Mouse (Mus musculus): ENCODE measurements around the gene Bcl9l. TPM values are rescaled to one million over a fixed set of nuclear protein-coding genes. Genes with fewer than 3 reads are reported as not detected.
A peak's percentile ranks its signal among the peaks of the same experiment; 100 is the strongest.

Bcl9l gene
- polyA plus RNA-seq, 2 experiments: 20.5 to 41.2 TPM

GRCm38 (mm10) chr9:44483510-44484044 is 952 bp downstream of the Bcl9l start:
- Histone ChIP-seq H3K27me3 (ENCODE audit: control insufficient read depth, insufficient read depth, low read length) (no peaks in the 10 kb centered on the region), H3K4me1 (ENCODE audit: control insufficient read depth, insufficient read depth, low read length) (peaks cover 50% of the 10 kb centered on the region), H3K9ac (ENCODE audit: low read depth, low read length, severe bottlenecking) (peak overlapping the region; percentile 93), H3K36me3 (ENCODE audit: control insufficient read depth, insufficient read depth, low read length) (0 out of 2 replicates have a peak, but pooled peaks cover 4% of the 10 kb centered on the region), H3K4me2 (replicated peaks; ENCODE audit: low read depth, low read length, severe bottlenecking) (peak overlapping the region; percentile 69), H3K4me3 (replicated peaks; ENCODE audit: low read length) (peak overlapping the region; percentile 97), H3K27ac (replicated peaks; ENCODE audit: low read depth, low read length) (peak overlapping the region; percentile 94), H3K9me3 (ENCODE audit: control insufficient read depth, low read length) (no peaks in the 10 kb centered on the region)
- no peak for ATAC-seq (ENCODE audit: low FRiP score, low read depth)
- TF ChIP-seq POLR2A (IDR thresholded peaks at IDR 0.05; ENCODE audit: borderline replicate concordance, extremely low read depth, insufficient read depth, insufficient read length): no peak
- peak; percentile 73 for DNase-seq (ENCODE audit: low spot score)
- under 1% methylated on average over 12 of the region's 12 CpGs for WGBS

GRCm38 (mm10) chr9:44484311-44485104 is 1.9 kb downstream of the Bcl9l start:
- H3K9ac ChIP-seq (ENCODE audit: low read depth, low read length, severe bottlenecking): peak overlapping the region; percentile 93
- H3K27me3 ChIP-seq (ENCODE audit: control insufficient read depth, insufficient read depth, low read length): no peaks in the 10 kb centered on the region
- no peak overlapping the region for H3K27ac ChIP-seq (replicated peaks; ENCODE audit: low read depth, low read length)
- H3K36me3 ChIP-seq (ENCODE audit: control insufficient read depth, insufficient read depth, low read length): 0 out of 2 replicates have a peak, but pooled peaks cover 4% of the 10 kb centered on the region
- WGBS: 12% methylated on average over 7 of the region's 7 CpGs
- DNase-seq (ENCODE audit: low spot score) (no peak), ATAC-seq (ENCODE audit: low FRiP score, low read depth) (no peak)
- peak overlapping the region; percentile 69 for H3K4me2 ChIP-seq (replicated peaks; ENCODE audit: low read depth, low read length, severe bottlenecking)
- H3K4me1 ChIP-seq (ENCODE audit: control insufficient read depth, insufficient read depth, low read length): peaks cover 59% of the 10 kb centered on the region
- peak overlapping the region; percentile 97 for H3K4me3 ChIP-seq (replicated peaks; ENCODE audit: low read length)
- no peak for TF ChIP-seq POLR2A (IDR thresholded peaks at IDR 0.05; ENCODE audit: borderline replicate concordance, extremely low read depth, insufficient read depth, insufficient read length)
- H3K9me3 ChIP-seq (ENCODE audit: control insufficient read depth, low read length): no peaks in the 10 kb centered on the region

GRCm38 (mm10) chr9:44485105-44485515 is 2.5 kb downstream of the Bcl9l start:
- Histone ChIP-seq H3K9ac (ENCODE audit: low read depth, low read length, severe bottlenecking) (peak overlapping the region; percentile 56), H3K36me3 (ENCODE audit: control insufficient read depth, insufficient read depth, low read length) (0 out of 2 replicates have a peak, but pooled peaks cover 4% of the 10 kb centered on the region), H3K27me3 (ENCODE audit: control insufficient read depth, insufficient read depth, low read length) (no peaks in the 10 kb centered on the region), H3K9me3 (ENCODE audit: control insufficient read depth, low read length) (no peaks in the 10 kb centered on the region), H3K4me1 (ENCODE audit: control insufficient read depth, insufficient read depth, low read length) (peaks cover 65% of the 10 kb centered on the region), H3K27ac (replicated peaks; ENCODE audit: low read depth, low read length) (no peak overlapping the region), H3K4me2 (replicated peaks; ENCODE audit: low read depth, low read length, severe bottlenecking) (peak overlapping the region; percentile 69), H3K4me3 (replicated peaks; ENCODE audit: low read length) (peak overlapping the region; percentile 97)
- DNase-seq (ENCODE audit: low spot score): no peak
- WGBS: 14% methylated on average over 6 of the region's 6 CpGs
- TF ChIP-seq POLR2A (IDR thresholded peaks at IDR 0.05; ENCODE audit: borderline replicate concordance, extremely low read depth, insufficient read depth, insufficient read length): no peak
- ATAC-seq (ENCODE audit: low FRiP score, low read depth): no peak

GRCm38 (mm10) chr9:44485516-44486161 is 3.0 kb downstream of the Bcl9l start:
- ATAC-seq (ENCODE audit: low FRiP score, low read depth) (no peak), DNase-seq (ENCODE audit: low spot score) (no peak)

GRCm38 (mm10) chr9:44486335-44486734 is 3.7 kb downstream of the Bcl9l start:
- peaks cover 5% of the 10 kb centered on the region; the same call in 1 of the 2 replicates for H3K36me3 ChIP-seq (ENCODE audit: control insufficient read depth, insufficient read depth, low read length)
- H3K4me2 ChIP-seq (replicated peaks; ENCODE audit: low read depth, low read length, severe bottlenecking): peak overlapping the region; percentile 69
- WGBS: 8% methylated on average over 3 of the region's 3 CpGs
- TF ChIP-seq POLR2A (IDR thresholded peaks at IDR 0.05; ENCODE audit: borderline replicate concordance, extremely low read depth, insufficient read depth, insufficient read length): no peak
- no peak for DNase-seq (ENCODE audit: low spot score)
- H3K4me3 ChIP-seq (replicated peaks; ENCODE audit: low read length): peak overlapping the region; percentile 97
- peaks cover 74% of the 10 kb centered on the region for H3K4me1 ChIP-seq (ENCODE audit: control insufficient read depth, insufficient read depth, low read length)
- ATAC-seq (ENCODE audit: low FRiP score, low read depth): no peak
- H3K27me3 ChIP-seq (ENCODE audit: control insufficient read depth, insufficient read depth, low read length): no peaks in the 10 kb centered on the region
- peak overlapping the region; percentile 56 for H3K9ac ChIP-seq (ENCODE audit: low read depth, low read length, severe bottlenecking)
- peak overlapping the region; percentile 83 for H3K27ac ChIP-seq (replicated peaks; ENCODE audit: low read depth, low read length)
- no peaks in the 10 kb centered on the region for H3K9me3 ChIP-seq (ENCODE audit: control insufficient read depth, low read length)

More at GRCm38 (mm10) chr9:44485516-44486161, 3.0 kb downstream of the Bcl9l start:
- Histone ChIP-seq H3K9ac (ENCODE audit: low read depth, low read length, severe bottlenecking) (peak overlapping the region; percentile 56), H3K9me3 (ENCODE audit: control insufficient read depth, low read length) (no peaks in the 10 kb centered on the region), H3K4me1 (ENCODE audit: control insufficient read depth, insufficient read depth, low read length) (peaks cover 68% of the 10 kb centered on the region), H3K4me2 (replicated peaks; ENCODE audit: low read depth, low read length, severe bottlenecking) (peak overlapping the region; percentile 69), H3K27ac (replicated peaks; ENCODE audit: low read depth, low read length) (0 out of 2 replicates have a peak overlapping the region, but pooled peaks have one; percentile 38), H3K4me3 (replicated peaks; ENCODE audit: low read length) (peak overlapping the region; percentile 97), H3K27me3 (ENCODE audit: control insufficient read depth, insufficient read depth, low read length) (no peaks in the 10 kb centered on the region), H3K36me3 (ENCODE audit: control insufficient read depth, insufficient read depth, low read length) (0 out of 2 replicates have a peak, but pooled peaks cover 4% of the 10 kb centered on the region)
- WGBS: 26% methylated on average over 14 of the region's 14 CpGs
- no peak for TF ChIP-seq POLR2A (IDR thresholded peaks at IDR 0.05; ENCODE audit: borderline replicate concordance, extremely low read depth, insufficient read depth, insufficient read length)
